Mouse (Mus musculus) kidney, postnatal 10 days (tissue): ENCODE measurements around the gene Srsf7.
"Not testable (repeated sequence)": the region's sequence is repeated elsewhere in the genome, so short reads cannot be mapped to it uniquely, and the experiment has no call there.

Experiments used
- DNase-seq: peaks from one replicate; pipeline ENCODE4 v3.0.0; 2021; ENCODE audit warnings: mixed read lengths

The Srsf7 gene

DNA sequence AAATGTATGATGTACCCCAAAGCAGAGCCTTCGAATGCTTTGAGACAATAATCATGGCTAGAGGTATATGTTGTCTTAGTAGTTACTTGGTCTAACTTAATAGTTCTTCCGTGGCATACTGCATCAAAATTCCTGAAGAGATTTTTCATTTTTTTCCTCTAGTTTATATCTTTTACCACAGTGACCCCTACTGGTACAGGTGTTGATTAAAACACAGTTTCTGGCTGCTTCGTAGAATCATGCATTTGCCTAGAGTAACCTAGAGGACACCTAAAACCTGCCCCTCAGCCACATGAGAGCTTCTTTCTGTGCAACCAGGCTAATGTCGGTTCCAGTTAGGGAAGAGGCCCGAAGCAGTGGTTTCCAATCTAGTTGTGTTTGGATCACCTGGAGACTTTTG, 14.0 kb downstream of the Srsf7 start:
- DNase-seq = no peak

DNA sequence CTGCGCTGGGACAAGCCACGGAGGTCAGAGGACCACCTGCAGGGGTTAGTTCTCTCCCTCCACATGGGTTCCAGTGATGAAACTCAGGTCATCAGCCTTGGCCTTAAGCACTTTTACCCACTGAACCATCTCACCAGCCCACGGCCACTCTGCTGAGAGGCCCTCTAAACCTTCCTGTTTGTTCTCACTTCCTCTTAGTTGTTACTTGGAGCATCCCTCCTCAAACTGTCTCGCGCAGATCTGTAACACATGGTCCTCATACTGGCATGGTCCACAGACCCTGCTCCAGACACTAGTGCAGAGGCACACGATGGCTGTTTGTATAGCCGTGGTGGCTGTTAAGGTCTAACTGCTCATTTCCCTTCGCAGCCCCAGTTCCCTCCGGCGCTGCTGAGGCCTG, 23.5 kb downstream of the Srsf7 start:
- DNase-seq = no peak

DNA sequence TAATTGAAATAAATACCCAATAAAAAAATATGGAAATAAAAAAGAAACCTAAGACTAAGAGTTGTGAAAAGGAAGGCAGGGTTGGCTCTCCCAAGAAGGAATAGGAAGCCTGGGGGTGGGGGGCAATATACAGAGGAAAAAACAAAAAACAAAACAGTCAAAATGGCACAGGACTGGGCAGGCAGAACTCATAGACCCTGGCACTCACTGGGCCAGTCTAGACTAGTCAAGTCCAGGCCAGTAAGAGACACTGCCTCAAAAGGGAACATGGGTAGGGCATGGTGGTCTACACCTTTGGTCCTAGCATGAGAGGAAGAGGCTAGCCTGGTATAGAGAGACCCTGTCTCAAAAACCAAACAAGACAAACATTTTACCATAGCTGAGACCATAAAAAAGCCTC, 26.6 kb downstream of the Srsf7 start:
- DNase-seq = no peak

DNA sequence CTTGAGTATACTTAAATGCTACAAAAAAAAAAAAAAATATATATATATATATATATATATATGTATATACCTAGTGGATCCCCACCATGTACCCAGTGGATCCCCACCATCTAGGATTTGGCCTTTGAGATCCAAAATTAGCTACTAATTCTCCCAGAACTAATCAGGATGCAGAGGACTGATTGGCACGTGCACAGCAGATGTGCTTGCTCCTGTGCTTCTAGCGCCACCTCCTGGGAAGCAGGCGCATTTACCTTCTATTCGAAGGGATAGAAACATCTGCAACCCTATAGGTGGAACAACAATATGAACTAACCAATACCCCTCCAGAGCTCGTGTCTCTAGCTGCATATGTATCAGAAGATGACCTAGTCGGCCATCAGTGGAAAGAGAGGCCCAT, 27.1 kb downstream of the Srsf7 start:
- peak; percentile 88 for DNase-seq

DNA sequence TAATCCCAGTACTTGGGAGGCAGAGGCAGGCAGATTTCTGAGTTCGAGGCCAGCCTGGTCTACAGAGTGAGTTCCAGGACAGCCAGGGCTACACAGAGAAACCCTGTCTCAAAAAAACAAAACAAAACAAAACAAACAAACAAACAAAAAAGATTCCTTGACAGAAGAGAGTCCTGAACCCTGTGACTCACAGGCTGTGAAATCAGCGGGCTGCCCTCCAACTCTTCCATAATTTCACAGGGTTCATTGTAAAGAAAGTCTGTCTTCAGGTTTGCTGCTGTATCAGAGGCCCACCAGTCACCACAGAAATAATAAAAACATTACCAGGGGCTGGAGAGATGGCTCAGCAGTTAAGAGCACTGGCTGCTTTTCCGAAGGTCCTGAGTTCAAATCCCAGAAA, 28.3 kb downstream of the Srsf7 start:
- DNase-seq = not testable (repeated sequence)

DNA sequence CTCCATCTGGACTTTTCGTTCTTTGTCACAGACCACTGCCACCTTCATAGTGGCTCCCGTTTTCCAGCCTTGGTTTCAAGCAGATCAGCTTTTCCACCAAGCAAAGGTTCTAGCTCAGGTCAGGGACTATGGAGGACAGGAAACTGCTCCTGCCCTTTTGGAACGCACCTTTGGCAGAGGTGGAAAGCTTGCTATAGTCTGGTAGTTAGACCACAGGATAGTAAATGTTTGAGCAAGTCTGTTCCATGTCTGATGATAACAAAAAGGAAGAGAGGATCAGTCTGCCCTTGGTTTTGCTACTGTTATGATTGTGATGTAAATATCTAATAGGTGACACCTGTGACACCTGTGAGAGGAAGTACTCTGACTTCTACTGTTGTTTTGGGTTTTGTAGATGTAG, 31.1 kb downstream of the Srsf7 start:
- no peak for DNase-seq

DNA sequence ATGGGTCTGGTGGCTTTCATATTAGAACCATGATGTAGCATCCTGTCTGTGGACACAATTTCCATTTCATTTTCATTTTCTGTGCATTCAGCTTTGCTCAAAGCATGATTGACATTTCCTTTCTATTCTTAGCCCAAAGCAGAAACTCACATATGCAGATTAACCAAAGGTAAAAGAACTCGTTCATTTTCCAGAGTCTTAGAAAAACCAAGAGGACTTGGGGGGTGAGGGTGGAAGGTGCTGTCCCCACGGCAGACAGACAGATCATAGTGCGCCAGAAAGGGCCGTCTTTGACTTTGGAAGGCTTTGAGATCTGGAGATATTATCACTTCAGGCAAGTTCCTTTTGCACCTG, 31.7 kb downstream of the Srsf7 start:
- DNase-seq = no peak

DNA sequence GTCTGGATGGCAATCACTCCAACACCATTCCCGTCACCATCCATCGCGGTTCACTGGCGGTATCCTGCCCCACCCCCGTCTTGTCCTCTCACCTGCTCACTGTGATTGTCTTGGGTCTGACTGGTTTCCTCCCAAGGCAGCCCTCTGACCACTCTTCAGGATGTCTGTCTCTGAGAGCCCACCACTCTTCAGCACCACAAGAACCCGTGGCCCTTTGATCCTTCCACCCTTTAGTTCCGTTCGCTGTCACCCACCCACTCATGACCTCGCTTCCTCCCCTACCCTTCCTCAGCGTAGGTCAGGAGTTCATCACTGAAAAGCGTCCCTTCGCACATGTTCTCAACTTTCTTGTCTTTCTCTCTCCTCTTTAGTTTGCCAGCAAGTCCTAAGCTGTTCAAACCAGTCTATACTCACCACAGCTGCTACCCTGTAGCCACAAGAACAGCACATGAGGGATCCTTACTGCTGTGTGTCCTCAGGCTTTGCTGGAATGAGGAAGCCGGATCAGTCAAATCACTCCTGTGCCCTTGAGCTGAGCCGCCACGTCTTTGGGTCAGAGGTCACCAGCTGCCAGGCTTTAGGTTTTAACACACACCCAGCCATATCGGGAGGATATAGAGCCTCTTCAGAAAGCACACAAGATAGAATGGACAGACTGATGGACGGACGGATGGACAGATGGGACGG, 32.3 kb downstream of the Srsf7 start:
- peak; percentile 31 for DNase-seq

DNA sequence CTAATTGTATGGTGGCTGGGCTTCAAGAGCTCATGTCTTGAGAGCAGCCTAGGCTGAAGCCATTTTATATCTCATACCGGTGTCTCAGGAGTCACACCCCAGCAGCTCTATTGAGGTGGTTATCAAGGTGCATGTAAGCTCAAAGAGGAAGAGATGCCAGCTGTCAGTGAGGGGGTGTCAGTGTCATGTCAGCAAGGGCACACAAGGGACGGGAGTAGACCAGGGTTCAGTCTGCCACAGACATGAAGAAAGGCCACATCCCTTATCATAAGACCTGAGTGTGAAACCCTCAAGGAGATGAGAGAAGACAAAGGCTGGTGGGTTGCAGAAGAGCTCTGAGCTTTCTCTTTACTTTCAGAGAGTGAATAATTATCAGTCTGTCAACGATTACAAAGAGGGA, 33.0 kb downstream of the Srsf7 start:
- no peak for DNase-seq

DNA sequence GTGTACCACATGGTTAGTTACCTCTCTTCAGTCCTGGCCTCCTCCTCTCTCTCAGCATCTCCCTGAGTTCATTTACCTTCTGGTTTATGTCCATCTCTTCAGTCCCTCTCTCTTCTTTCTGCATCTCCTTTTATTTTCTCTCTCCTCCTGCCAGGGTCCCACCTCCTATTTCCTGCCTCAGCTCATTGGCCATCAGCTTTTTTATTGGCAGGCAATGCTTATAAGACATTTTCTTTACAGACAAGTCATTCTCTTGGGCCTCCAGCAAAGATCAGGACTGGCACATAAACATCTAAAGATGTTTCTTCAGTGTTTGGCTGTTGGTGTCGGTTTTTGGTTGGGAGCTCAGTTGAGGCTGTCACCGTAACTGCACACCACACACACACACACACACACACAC, 33.4 kb downstream of the Srsf7 start:
- DNase-seq = no peak

DNA sequence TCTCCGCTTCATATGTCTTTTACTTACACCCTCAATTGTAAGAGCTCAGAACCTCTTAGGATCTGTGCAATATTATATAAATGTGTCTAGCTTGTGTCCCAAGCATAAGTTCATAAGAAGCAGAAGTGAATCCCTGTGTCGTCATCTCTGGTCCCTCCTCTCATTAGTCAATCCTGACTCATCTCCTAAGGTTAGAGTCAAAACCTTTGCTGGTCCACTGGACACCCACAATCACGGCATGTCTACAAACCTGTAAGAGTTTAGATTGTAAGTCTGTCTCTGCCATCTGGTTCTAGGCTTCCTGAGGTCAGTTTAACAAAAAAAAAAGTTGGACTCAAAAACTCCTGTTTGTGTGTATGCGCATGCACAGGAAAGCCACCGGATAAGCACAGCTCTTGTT, 34.3 kb downstream of the Srsf7 start:
- no peak for DNase-seq

DNA sequence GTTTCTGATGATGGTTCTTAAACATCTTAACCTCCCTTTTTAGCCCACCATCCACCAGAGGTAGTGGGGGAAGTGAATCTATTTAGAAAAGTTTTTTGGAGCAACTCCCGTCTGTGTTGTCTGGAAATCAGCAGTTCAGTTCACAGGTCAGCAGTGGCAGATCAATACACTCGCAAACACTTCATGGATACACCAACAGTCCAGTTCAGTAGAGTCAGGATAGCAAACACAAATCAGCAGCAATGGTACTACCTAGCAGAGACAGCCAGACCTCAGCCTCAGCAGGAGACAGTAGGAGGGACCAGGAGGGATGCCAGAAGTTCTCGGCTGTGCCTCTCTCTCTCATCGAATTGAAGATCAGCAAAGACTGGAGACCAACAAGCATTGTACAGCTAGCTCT, 35.2 kb downstream of the Srsf7 start:
- DNase-seq = no peak

DNA sequence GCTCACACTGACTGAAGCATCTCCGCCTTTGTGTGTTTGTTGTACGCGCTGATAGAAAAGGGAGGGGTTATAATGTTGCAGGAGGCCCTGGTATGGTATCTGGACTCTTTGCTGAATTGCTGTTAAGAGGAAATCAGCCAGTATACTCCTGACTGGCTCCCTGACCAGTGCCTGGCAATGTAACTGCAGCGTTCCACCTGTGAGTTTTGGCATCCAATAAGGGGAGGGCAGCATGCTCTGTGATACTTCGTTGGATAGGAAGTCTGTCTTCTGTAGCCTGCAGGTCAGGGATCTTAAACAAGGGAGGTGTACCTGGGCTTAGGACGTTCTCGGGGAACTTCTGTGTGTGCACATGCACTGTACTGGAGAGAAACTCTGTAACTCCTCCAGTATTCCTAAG, 36.2 kb downstream of the Srsf7 start:
- no peak for DNase-seq

DNA sequence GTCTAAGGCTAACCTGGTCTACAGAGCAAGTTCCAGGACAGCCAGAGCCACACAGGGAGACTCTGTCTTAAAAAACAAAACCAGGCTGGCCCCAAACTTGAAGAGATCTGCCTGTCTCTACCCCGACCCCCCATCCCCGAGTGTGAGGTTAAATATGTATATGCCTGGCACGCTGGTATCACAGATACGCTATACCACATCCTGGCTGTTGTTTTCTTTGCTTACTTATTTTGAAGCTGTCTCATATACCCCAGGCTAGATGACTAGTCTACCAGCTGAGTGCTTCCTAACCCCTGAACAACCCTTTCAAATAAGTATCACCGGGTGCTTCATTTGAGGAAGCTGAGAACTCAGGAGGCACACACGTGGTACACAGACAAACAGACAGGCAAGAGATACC, 37.3 kb downstream of the Srsf7 start:
- no peak for DNase-seq

DNA sequence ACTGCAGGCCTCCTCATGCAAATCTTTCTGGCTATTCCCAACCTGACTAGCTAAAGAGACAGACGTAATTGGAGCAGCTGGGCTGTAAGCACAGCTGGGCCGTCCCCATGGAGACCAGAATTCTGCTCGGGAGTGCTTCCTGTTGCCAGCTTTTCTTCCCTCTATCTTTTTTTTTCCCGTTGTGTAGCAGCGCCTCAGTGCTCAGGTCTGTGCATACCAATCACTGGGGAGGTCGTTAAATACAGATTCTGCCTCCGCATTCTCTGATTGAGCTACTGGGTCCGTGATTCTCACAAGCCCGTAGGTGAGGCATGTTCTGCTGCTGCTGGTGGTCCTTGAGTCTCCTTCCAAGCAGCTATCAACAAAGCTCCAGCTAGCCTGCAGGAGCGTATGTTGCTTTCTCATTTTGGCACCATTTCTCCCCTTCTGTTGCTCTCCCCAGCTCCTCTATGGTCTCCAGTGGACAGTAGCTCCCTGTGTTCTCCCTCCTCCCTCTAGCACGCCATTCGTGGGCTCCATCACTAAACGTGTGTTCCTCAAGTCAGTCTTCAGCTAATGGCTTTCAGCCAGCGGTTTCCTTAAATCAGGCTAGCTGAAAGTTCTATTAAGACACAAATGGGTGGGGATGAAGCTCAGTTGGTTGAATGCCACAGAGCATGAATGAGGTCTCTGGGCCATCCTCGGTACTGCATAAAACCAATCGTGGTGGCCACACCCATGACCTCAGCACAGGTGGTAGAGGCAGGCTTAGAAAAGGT, 38.5 kb downstream of the Srsf7 start:
- peak; percentile 70 for DNase-seq

DNA sequence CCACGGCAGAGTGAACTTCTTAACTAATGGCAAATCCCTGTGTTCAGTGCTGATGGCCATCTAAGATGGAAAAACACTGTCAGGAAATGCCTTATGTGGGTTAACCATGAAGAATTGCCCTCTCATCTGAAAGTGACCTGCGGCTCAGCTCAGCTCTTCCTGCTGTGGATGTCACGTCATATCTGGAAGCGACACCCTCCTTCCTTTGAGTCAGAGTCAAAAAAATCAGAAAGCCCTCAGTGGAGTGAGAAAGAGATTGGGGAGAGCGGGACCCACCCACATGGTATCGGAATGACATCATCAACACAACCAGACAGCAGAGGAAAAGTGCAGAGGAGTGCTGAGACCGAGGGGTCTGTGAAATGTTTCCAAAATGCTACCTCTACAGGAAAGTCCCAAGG, 39.3 kb downstream of the Srsf7 start:
- DNase-seq = peak; percentile 49

DNA sequence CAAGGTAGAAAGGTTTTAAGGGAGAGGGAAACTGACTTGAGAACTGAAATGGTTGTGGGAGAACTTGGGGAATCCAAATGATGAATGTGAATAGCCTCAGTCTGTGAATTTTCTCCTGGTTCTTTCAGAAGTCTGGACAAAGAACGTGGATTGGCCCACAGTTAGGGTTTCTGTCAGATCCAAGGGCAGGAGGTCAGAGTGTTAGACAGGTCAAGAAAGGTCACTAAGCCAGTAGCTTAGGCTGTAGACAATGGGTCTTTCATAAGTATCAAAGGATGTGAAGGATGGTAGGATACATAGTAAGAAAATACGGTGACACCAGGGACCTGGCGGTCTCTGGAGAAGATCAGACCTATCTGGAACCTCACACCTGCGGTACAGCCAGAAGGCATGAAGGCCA, 39.7 kb downstream of the Srsf7 start:
- DNase-seq = no peak

DNA sequence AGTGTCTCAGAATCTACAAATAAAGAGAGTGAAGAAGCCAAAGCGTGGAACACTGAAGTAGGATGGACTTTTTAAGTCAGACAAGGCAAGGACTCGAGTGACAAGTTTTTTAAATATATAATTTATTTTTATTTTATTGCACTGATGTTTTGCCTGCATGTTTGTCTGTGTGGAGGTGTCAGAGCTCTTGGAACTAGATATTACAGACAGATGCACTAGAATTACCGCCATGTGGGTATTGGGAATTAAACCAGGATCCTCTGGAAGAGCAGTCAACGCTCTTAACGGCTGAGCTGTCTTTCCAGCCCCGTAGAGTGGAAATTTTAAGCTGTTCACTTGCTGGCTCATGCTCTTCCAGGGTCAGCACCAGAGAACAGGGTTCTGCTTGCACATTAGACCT, 40.8 kb downstream of the Srsf7 start:
- no peak for DNase-seq

DNA sequence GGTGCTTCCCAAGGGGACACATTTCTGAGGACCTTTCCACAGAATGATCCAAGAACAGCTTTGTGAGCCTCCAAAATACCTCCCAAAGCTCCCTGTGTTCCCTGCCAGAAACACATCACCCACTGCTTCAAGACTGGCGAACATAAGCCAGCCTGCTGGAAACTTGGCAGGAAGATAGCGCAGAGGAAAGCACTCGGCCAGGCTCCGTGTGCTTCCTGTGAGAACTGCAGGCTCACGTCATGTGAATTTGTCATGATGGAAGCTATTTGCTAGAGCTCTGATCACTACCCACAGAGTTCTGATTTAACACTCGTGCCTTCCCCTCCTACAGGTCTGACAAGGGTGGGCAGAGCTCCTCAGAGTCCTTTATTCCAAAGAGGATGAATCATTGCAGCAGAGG, 41.4 kb downstream of the Srsf7 start:
- DNase-seq = peak; percentile 25

DNA sequence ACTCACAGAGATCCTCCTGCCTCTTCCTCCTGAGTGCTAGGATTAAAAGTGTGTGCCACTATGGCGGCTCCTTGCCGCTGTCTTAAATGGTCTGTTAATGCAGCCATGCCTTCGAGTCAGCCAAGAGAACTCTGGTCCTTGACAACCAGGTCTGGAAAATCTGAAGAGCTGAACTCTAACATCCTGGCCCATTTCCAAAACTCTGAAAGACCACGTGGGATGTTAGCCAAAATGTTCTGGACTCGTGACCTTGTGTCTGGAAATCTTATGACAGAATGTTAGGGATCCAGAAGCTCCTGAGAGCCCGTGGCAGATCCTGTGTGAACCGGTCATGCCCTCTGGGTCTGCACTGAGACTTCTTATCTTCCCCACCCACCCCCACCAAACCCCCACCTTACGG, 43.1 kb downstream of the Srsf7 start:
- DNase-seq = peak; percentile 23

DNA sequence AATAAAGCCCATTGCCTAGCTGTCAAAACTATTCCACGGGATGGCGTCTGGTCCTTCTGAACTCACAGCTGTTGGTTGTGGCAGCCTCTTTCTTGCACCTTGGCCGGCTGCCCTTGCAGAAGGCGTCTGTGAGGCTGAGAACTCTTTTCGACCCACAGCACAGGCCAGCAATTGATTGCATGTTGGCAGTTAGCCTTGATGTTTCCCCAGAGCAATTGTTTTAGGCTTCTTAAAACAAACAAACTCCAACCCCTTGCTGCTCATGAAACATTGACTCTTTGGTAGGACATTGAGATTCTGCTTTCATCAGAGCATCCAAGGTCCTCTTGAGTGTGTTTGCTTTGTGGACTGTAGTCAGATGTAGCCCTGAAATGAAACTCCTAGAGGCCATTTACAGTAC, 46.7 kb downstream of the Srsf7 start:
- peak; percentile 88 for DNase-seq

DNA sequence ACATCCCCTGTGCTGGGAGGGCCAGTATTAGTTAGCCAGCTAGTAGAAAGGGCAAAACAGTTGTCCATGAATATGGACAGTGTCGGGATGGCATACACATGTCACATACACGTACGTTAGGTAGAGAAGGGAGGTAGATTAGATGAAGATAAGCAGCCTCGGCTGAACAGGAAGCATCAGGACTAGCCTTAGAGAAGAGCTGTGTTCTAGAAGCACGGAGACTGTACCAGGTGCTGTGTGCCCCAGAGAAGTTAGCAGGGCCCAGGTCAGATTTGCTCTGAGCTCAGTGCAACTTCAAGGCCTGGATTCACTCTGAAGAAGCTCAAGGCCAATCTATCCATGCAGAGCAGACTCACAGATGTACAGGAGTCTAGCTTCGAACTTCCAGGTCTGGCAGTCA, 49.6 kb downstream of the Srsf7 start:
- DNase-seq = no peak

DNA sequence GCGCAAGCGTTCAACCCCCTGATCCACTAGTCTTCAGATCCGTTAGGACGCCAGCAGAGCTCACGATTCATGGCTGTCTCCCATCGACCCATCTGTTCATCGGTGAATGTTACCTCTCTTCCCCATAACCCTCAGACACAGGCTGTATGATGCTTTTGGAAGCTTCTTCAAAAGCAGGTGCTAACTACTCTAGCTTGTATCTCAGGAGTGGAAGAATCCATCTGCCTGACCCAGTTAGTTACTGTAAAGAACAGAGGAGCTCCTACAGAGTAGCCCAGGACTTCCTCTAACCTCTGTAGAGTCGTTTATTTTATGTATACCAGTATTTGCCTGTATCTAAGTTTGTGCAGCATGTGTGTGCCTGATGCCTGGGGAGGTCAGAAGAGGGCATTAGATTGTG, 50.2 kb downstream of the Srsf7 start:
- no peak for DNase-seq

DNA sequence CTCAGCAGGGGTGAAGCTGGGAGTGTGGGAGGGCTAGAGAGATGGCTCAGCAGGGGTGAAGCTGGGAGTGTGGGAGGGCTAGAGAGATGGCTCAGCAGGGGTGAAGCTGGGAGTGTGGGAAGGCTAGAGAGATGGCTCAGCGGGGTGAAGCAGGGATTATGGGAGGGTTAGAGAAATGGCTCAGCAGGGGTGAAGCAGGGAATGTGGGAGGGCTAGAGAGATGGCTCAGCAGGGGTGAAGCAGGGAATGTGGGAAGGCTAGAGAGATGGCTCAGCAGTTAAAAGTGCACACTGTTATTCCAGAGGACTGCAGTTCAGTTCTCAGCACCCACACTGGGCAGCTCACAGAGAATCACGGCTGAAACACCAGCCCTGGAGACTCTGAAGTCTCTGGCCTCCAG, 53.5 kb downstream of the Srsf7 start:
- DNase-seq = no peak
